Comparison of ENCODE assay signal across 20 mouse cellular contexts in genomic region chr3:147273446-147273845, GRCm38 (mm10).
DNase-seq lines count a peak whose midpoint lies in the region; ATAC-seq and TF ChIP-seq lines count a peak whose summit lies in the region.
"Had no signal": no experiment of that assay in that cellular context is flagged by ENCODE, and none has a peak within 500 bp of the region (broad histone marks: within the 10 kb centered on the region; RNA-seq: fewer than 3 reads in every experiment).

No protein-coding gene starts in this region.

- no peak overlapping the region for H3K9ac ChIP-seq in embryonic facial prominence, embryonic 14.5 days (ENCODE audit: low read depth, low read length)
- H3K9ac ChIP-seq in ES-E14 (ENCODE audit: insufficient read depth, low read depth, low read length, poor library complexity, severe bottlenecking): no peak overlapping the region
- H3K9ac ChIP-seq: embryonic facial prominence, embryonic 15.5 days; hindbrain, embryonic 13.5 days had no signal

- no peak for DNase-seq in embryonic facial prominence, embryonic 14.5 days (ENCODE audit: low spot score)
- DNase-seq in embryonic facial prominence, embryonic 10.5 days (ENCODE audit: low spot score): no peak
- no peak for DNase-seq in ES-E14 (ENCODE audit: low read depth, low spot score)
- peak; percentile 30 for DNase-seq in adrenal gland, adult 8-10 months
- peak; percentile 37 for DNase-seq in brain, embryonic 14.5 days (ENCODE audit: low read depth)
- DNase-seq in c-Kit-positive CD71-positive TER-119-positive erythroid progenitor cells, embryonic 14.5 days (ENCODE audit: low spot score): no peak
- DNase-seq: cerebellum, adult 18-20 months; cerebellum, adult 9-11 months; cerebellum, postnatal 36 days; gastrocnemius, postnatal 36 days; heart, adult 18-20 months; heart, postnatal 10 days; kidney, adult 8-10 months had no signal

- in situ Hi-C loops in ES-E14 (cut with MboI; ENCODE audit: low sequenced_read_pairs in 2 of 2, unreplicated experiment in 2 of 2): no loop called here

- H3K27me3 ChIP-seq in embryonic facial prominence, embryonic 14.5 days (replicated peaks; ENCODE audit: control insufficient read depth, insufficient read depth, low read length): no peaks in the 10 kb centered on the region
- no peaks in the 10 kb centered on the region for H3K27me3 ChIP-seq in embryonic facial prominence, embryonic 10.5 days (replicated peaks; ENCODE audit: low read depth, poor library complexity, severe bottlenecking)
- H3K27me3 ChIP-seq: CH12.LX; embryonic facial prominence, embryonic 15.5 days; hindbrain, embryonic 13.5 days had no signal

- H3K36me3 ChIP-seq in embryonic facial prominence, embryonic 14.5 days (ENCODE audit: control insufficient read depth, insufficient read depth, low read length): no peaks in the 10 kb centered on the region
- H3K36me3 ChIP-seq in embryonic facial prominence, embryonic 10.5 days (replicated peaks): no peaks in the 10 kb centered on the region
- H3K36me3 ChIP-seq in ES-E14 (ENCODE audit: control insufficient read depth, insufficient read depth, low read length, poor library complexity, severe bottlenecking): no peaks in the 10 kb centered on the region
- H3K36me3 ChIP-seq: embryonic facial prominence, embryonic 15.5 days; forebrain, embryonic 10.5 days; hindbrain, embryonic 13.5 days had no signal

- H3K9me3 ChIP-seq in embryonic facial prominence, embryonic 14.5 days (ENCODE audit: control insufficient read depth, low read length): no peaks in the 10 kb centered on the region
- H3K9me3 ChIP-seq in embryonic facial prominence, embryonic 10.5 days: no peaks in the 10 kb centered on the region
- no peaks in the 10 kb centered on the region for H3K9me3 ChIP-seq in ES-E14 (ENCODE audit: control insufficient read depth, insufficient read depth, low read depth, low read length)
- H3K9me3 ChIP-seq: embryonic facial prominence, embryonic 15.5 days; forebrain, embryonic 10.5 days; hindbrain, embryonic 13.5 days had no signal

- no peak overlapping the region for H3K4me3 ChIP-seq in embryonic facial prominence, embryonic 14.5 days (ENCODE audit: low read depth, low read length)
- H3K4me3 ChIP-seq in embryonic facial prominence, embryonic 10.5 days: no peak overlapping the region
- no peak overlapping the region for H3K4me3 ChIP-seq in ES-E14 (ENCODE audit: insufficient read depth in 1 of 2, low read depth in 1 of 2, low read length in 2 of 2, poor library complexity in 1 of 2, severe bottlenecking in 1 of 2)
- H3K4me3 ChIP-seq: embryonic facial prominence, embryonic 15.5 days; erythroblast, embryonic 14.5 days; forebrain, embryonic 10.5 days; hindbrain, embryonic 13.5 days had no signal

- 0 out of 2 replicates have a peak, but pooled peaks have one; percentile 15 for ATAC-seq in embryonic facial prominence, embryonic 14.5 days (ENCODE audit: low read depth)
- ATAC-seq: forebrain, embryonic 14.5 days; intestine, embryonic 16.5 days had no signal

- no peak overlapping the region for H3K4me2 ChIP-seq in embryonic facial prominence, embryonic 14.5 days (ENCODE audit: low read depth, low read length)
- H3K4me2 ChIP-seq: embryonic facial prominence, embryonic 15.5 days; hindbrain, embryonic 13.5 days had no signal

- H3K27ac ChIP-seq in embryonic facial prominence, embryonic 14.5 days (replicated peaks; ENCODE audit: low read depth, low read length): no peak overlapping the region
- H3K27ac ChIP-seq in embryonic facial prominence, embryonic 10.5 days (replicated peaks): no peak overlapping the region
- H3K27ac ChIP-seq in ES-E14 (ENCODE audit: insufficient read depth, low read depth, low read length, poor library complexity, severe bottlenecking): peak overlapping the region; percentile 45; the same call in 1 of the 2 replicates
- H3K27ac ChIP-seq: embryonic facial prominence, embryonic 15.5 days; forebrain, embryonic 10.5 days; hindbrain, embryonic 13.5 days had no signal

- H3K4me1 ChIP-seq in embryonic facial prominence, embryonic 14.5 days (ENCODE audit: control insufficient read depth, insufficient read depth, low read length): 0 out of 2 replicates have a peak, but pooled peaks cover 4% of the 10 kb centered on the region
- H3K4me1 ChIP-seq in embryonic facial prominence, embryonic 10.5 days: peaks cover 5% of the 10 kb centered on the region; the same call in 1 of the 2 replicates
- no peaks in the 10 kb centered on the region for H3K4me1 ChIP-seq in ES-E14 (ENCODE audit: control insufficient read depth in 2 of 2, insufficient read depth in 2 of 2, low read length in 2 of 2, poor library complexity in 1 of 2)
- H3K4me1 ChIP-seq: embryonic facial prominence, embryonic 15.5 days; hindbrain, embryonic 13.5 days had no signal

- no peak for TF ChIP-seq CTCF in brain, embryonic 14.5 days (IDR thresholded peaks at IDR 0.05; ENCODE audit: borderline replicate concordance, extremely low read depth, insufficient read depth, insufficient read length)

- WGBS in embryonic facial prominence, embryonic 14.5 days: 55% methylated on average over 3 of the region's 3 CpGs
- WGBS in embryonic facial prominence, embryonic 10.5 days: 81% methylated on average over 3 of the region's 3 CpGs

- TF ChIP-seq POLR2A in brain, embryonic 14.5 days (IDR thresholded peaks at IDR 0.05; ENCODE audit: borderline replicate concordance, extremely low read depth, insufficient read depth, insufficient read length, poor library complexity, severe bottlenecking): no peak

TF ChIP-seq in ES-E14, 5 proteins besides CTCF, POLR2A, EP300 and RAD21:
- TF ChIP-seq MAFK (IDR thresholded peaks at IDR 0.05; ENCODE audit: insufficient read depth, low read depth, low read length) (no peak), CHD2 (IDR thresholded peaks at IDR 0.05; ENCODE audit: low read depth, low read length) (no peak), ZNF384 (IDR thresholded peaks at IDR 0.05; ENCODE audit: low read depth, low read length) (no peak), HCFC1 (IDR thresholded peaks at IDR 0.05; ENCODE audit: borderline replicate concordance, insufficient read depth, low read length) (no peak), ZC3H11A (IDR thresholded peaks at IDR 0.05; ENCODE audit: borderline replicate concordance, low read depth, low read length) (no peak)

Comparison
In these comparisons a context has a peak if more than half of its experiments do, and no peak if none do; other contexts are left out.
1. DNase-seq: peak in adrenal gland, adult 8-10 months (single experiment) and brain, embryonic 14.5 days (single experiment); none in embryonic facial prominence, embryonic 14.5 days (single experiment), embryonic facial prominence, embryonic 10.5 days (single experiment), ES-E14 (single experiment) and c-Kit-positive CD71-positive TER-119-positive erythroid progenitor cells, embryonic 14.5 days (single experiment).